Mouse (Mus musculus): ENCODE measurements at regions not wholly inside any gene's neighbourhood (a gene's known extent, or its start where the extent isn't known, plus 50 kb on each side); places are given as distances from the start of the nearest gene placed in this dataset.
A peak's percentile ranks its signal among the peaks of the same experiment; 100 is the strongest.

- Histone ChIP-seq H3K4me3 (ENCODE audit: insufficient read depth, low read length) (no peak overlapping the region), H3K4me1 (ENCODE audit: control insufficient read depth, insufficient read depth, low read length) (peaks cover 3% of the 10 kb centered on the region; the same call in 1 of the 2 replicates), H3K27ac (ENCODE audit: insufficient read depth, low read length) (no peak overlapping the region)
- TF ChIP-seq POLR2A (IDR thresholded peaks at IDR 0.05; ENCODE audit: low read depth, low read length) (no peak), CTCF (IDR thresholded peaks at IDR 0.05; ENCODE audit: borderline replicate concordance, insufficient read depth, low read length) (no peak)
These were observed 153.8 kb downstream of the Cd109 start for GRCm38 (mm10) chr9:78769168-78769567.

DNA sequence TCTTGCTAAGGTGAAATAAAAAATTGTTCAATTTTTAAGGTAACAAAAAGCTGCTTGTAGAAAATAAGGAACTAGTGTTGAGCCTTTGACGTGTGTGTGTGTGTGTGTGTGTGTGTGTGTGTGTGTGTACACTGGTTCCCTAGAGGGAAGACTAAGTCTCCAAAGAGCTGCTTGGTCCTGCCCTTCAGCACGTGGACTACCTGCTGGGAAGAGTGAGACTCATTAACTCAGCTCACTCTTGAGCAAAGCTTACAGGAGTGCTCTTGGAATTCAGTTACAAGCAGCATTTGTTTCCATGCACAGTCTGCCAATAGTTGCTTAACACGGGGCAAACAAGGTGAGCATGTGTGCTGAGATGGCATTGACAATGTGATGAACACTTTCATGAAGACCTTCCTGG is 158.6 kb downstream of the Cd109 start:
- H3K4me3 ChIP-seq (ENCODE audit: insufficient read depth, low read length), result no peak overlapping the region
- H3K27ac ChIP-seq (ENCODE audit: insufficient read depth, low read length), result no peak overlapping the region
- peaks cover 5% of the 10 kb centered on the region; the same call in 1 of the 2 replicates for H3K4me1 ChIP-seq (ENCODE audit: control insufficient read depth, insufficient read depth, low read length)
- TF ChIP-seq CTCF (IDR thresholded peaks at IDR 0.05; ENCODE audit: borderline replicate concordance, insufficient read depth, low read length) (no peak), POLR2A (IDR thresholded peaks at IDR 0.05; ENCODE audit: low read depth, low read length) (no peak)

GRCm38 (mm10) chr9:78775462-78775861 is 160.1 kb downstream of the Cd109 start:
- H3K27ac ChIP-seq (ENCODE audit: insufficient read depth, low read length), result no peak overlapping the region
- H3K4me3 ChIP-seq (ENCODE audit: insufficient read depth, low read length), result no peak overlapping the region
- peaks cover 5% of the 10 kb centered on the region; the same call in 1 of the 2 replicates for H3K4me1 ChIP-seq (ENCODE audit: control insufficient read depth, insufficient read depth, low read length)
- TF ChIP-seq POLR2A (IDR thresholded peaks at IDR 0.05; ENCODE audit: low read depth, low read length) (no peak), CTCF (IDR thresholded peaks at IDR 0.05; ENCODE audit: borderline replicate concordance, insufficient read depth, low read length) (peak; percentile 62; the same call in 1 of the 2 replicates)

GRCm38 (mm10) chr9:78780595-78780994 is 165.2 kb downstream of the Cd109 start:
- Histone ChIP-seq H3K4me1 (ENCODE audit: control insufficient read depth, insufficient read depth, low read length) (peaks cover 2% of the 10 kb centered on the region), H3K4me3 (ENCODE audit: insufficient read depth, low read length) (no peak overlapping the region), H3K27ac (ENCODE audit: insufficient read depth, low read length) (no peak overlapping the region)
- no peak for TF ChIP-seq POLR2A (IDR thresholded peaks at IDR 0.05; ENCODE audit: low read depth, low read length)
- no peak for TF ChIP-seq CTCF (IDR thresholded peaks at IDR 0.05; ENCODE audit: borderline replicate concordance, insufficient read depth, low read length)

- TF ChIP-seq POLR2A (IDR thresholded peaks at IDR 0.05; ENCODE audit: low read depth, low read length), result no peak
- TF ChIP-seq CTCF (IDR thresholded peaks at IDR 0.05; ENCODE audit: borderline replicate concordance, insufficient read depth, low read length), result no peak
- Histone ChIP-seq H3K4me1 (ENCODE audit: control insufficient read depth, insufficient read depth, low read length) (no peaks in the 10 kb centered on the region; the same call in 1 of the 2 replicates), H3K4me3 (ENCODE audit: insufficient read depth, low read length) (no peak overlapping the region), H3K27ac (ENCODE audit: insufficient read depth, low read length) (no peak overlapping the region)
These were observed 167.0 kb downstream of the Cd109 start for GRCm38 (mm10) chr9:78782297-78782696.

DNA sequence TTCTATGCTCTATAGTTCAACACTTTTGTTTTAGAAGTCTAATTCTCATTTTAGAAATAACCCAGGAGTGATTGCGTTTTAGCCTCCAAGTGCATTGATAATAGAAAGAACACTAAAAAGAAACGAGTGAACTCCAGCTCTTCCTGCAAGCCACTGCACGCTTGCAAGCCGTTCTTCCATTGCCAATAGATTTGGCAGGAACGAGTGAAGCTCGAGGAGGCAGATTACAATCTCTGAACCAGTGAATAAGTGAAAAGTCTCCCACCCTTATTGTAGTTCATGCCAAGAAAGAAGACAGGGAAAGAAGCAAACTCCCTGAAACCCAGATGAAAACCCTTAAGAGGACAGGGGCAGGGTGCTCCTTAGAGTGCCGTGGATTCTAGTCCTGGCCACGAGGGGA is 167.5 kb downstream of the Cd109 start:
- no peak for TF ChIP-seq CTCF (IDR thresholded peaks at IDR 0.05; ENCODE audit: borderline replicate concordance, insufficient read depth, low read length)
- TF ChIP-seq POLR2A (IDR thresholded peaks at IDR 0.05; ENCODE audit: low read depth, low read length), result no peak

GRCm38 (mm10) chr9:78787866-78788265 is 172.5 kb downstream of the Cd109 start:
- Histone ChIP-seq H3K4me3 (ENCODE audit: insufficient read depth, low read length) (no peak overlapping the region), H3K27ac (ENCODE audit: insufficient read depth, low read length) (no peak overlapping the region), H3K4me1 (ENCODE audit: control insufficient read depth, insufficient read depth, low read length) (no peaks in the 10 kb centered on the region; the same call in 1 of the 2 replicates)
- peak; percentile 22; the same call in 1 of the 2 replicates for TF ChIP-seq CTCF (IDR thresholded peaks at IDR 0.05; ENCODE audit: borderline replicate concordance, insufficient read depth, low read length)
- no peak for TF ChIP-seq POLR2A (IDR thresholded peaks at IDR 0.05; ENCODE audit: low read depth, low read length)

More for the DNA sequence above, 167.5 kb downstream of the Cd109 start:
- H3K4me3 ChIP-seq (ENCODE audit: insufficient read depth, low read length), result no peak overlapping the region
- no peak overlapping the region for H3K27ac ChIP-seq (ENCODE audit: insufficient read depth, low read length)
- H3K4me1 ChIP-seq (ENCODE audit: control insufficient read depth, insufficient read depth, low read length), result no peaks in the 10 kb centered on the region; the same call in 1 of the 2 replicates

DNA sequence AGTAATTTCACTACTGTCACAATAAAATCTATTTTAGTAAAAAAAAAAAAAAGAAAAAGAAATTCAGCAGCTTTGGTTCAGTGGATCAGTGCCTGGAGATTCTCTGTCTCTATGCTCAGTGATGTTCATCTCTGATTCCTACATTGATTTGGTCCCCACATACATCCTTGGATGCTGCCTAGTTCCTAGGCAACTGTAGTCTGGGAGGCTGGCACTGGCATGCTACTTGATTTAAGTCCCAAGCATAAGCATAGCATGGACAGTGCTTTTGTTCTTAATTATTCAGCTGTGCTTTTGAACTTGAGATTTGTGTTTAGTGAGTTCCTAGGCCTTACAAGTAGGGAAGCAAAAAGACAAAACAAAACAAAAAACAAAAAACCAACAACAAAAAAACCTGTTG is 174.4 kb downstream of the Cd109 start:
- TF ChIP-seq POLR2A (IDR thresholded peaks at IDR 0.05; ENCODE audit: low read depth, low read length) (no peak), CTCF (IDR thresholded peaks at IDR 0.05; ENCODE audit: borderline replicate concordance, insufficient read depth, low read length) (no peak)
- H3K4me3 ChIP-seq (ENCODE audit: insufficient read depth, low read length), result no peak overlapping the region
- no peaks in the 10 kb centered on the region; the same call in 1 of the 2 replicates for H3K4me1 ChIP-seq (ENCODE audit: control insufficient read depth, insufficient read depth, low read length)
- no peak overlapping the region for H3K27ac ChIP-seq (ENCODE audit: insufficient read depth, low read length)

GRCm38 (mm10) chr9:78790155-78790554 is 174.8 kb downstream of the Cd109 start:
- no peaks in the 10 kb centered on the region; the same call in 1 of the 2 replicates for H3K4me1 ChIP-seq (ENCODE audit: control insufficient read depth, insufficient read depth, low read length)
- TF ChIP-seq CTCF (IDR thresholded peaks at IDR 0.05; ENCODE audit: borderline replicate concordance, insufficient read depth, low read length), result no peak
- no peak for TF ChIP-seq POLR2A (IDR thresholded peaks at IDR 0.05; ENCODE audit: low read depth, low read length)

GRCm38 (mm10) chr9:78795801-78796200 is 180.5 kb downstream of the Cd109 start:
- Histone ChIP-seq H3K4me3 (ENCODE audit: insufficient read depth, low read length) (no peak overlapping the region), H3K27ac (ENCODE audit: insufficient read depth, low read length) (no peak overlapping the region), H3K4me1 (ENCODE audit: control insufficient read depth, insufficient read depth, low read length) (no peaks in the 10 kb centered on the region)
- TF ChIP-seq POLR2A (IDR thresholded peaks at IDR 0.05; ENCODE audit: low read depth, low read length), result no peak
- no peak for TF ChIP-seq CTCF (IDR thresholded peaks at IDR 0.05; ENCODE audit: borderline replicate concordance, insufficient read depth, low read length)

More at GRCm38 (mm10) chr9:78790155-78790554, 174.8 kb downstream of the Cd109 start:
- Histone ChIP-seq H3K4me3 (ENCODE audit: insufficient read depth, low read length) (no peak overlapping the region), H3K27ac (ENCODE audit: insufficient read depth, low read length) (no peak overlapping the region)

Measured in embryonic fibroblast, embryonic 13.5 days (primary cell).